Mouse (Mus musculus): ENCODE measurements at regions not wholly inside any gene's neighbourhood (a gene's known extent, or its start where the extent isn't known, plus 50 kb on each side); places are given as distances from the start of the nearest gene placed in this dataset.

- Histone ChIP-seq H3K4me1 (no peaks in the 10 kb centered on the region), H3K36me3 (no peaks in the 10 kb centered on the region), H3K9me3 (replicated peaks) (no peaks in the 10 kb centered on the region), H3K27me3 (ENCODE audit: low read depth, poor library complexity, severe bottlenecking) (no peaks in the 10 kb centered on the region), H3K27ac (replicated peaks) (no peak overlapping the region), H3K4me3 (no peak overlapping the region)
- WGBS, result 95% methylated on average over 7 of the region's 7 CpGs
- no peak for DNase-seq (ENCODE audit: low spot score)
Observed at GRCm38 (mm10) chr6:81765831-81766230, 157.6 kb upstream of the Gcfc2 start.

GRCm38 (mm10) chr6:81766800-81767199 lies 156.7 kb upstream of the Gcfc2 start:
- H3K27me3 ChIP-seq (ENCODE audit: low read depth, poor library complexity, severe bottlenecking), result no peaks in the 10 kb centered on the region
- H3K36me3 ChIP-seq, result no peaks in the 10 kb centered on the region
- H3K4me3 ChIP-seq, result no peak overlapping the region
- 91% methylated on average over 4 of the region's 4 CpGs for WGBS
- no peaks in the 10 kb centered on the region for H3K4me1 ChIP-seq
- no peaks in the 10 kb centered on the region for H3K9me3 ChIP-seq (replicated peaks)
- no peak overlapping the region for H3K27ac ChIP-seq (replicated peaks)
- no peak for DNase-seq (ENCODE audit: low spot score)

GRCm38 (mm10) chr6:81768669-81769537 lies 154.6 kb upstream of the Gcfc2 start:
- H3K27ac ChIP-seq (replicated peaks), result no peak overlapping the region
- no peak overlapping the region for H3K4me3 ChIP-seq
- H3K27me3 ChIP-seq (ENCODE audit: low read depth, poor library complexity, severe bottlenecking), result no peaks in the 10 kb centered on the region
- H3K9me3 ChIP-seq (replicated peaks), result no peaks in the 10 kb centered on the region
- no peak for DNase-seq (ENCODE audit: low spot score)
- H3K4me1 ChIP-seq, result no peaks in the 10 kb centered on the region
- H3K36me3 ChIP-seq, result no peaks in the 10 kb centered on the region
- 65% methylated on average over 5 of the region's 5 CpGs for WGBS

GRCm38 (mm10) chr6:81770301-81770700 lies 153.2 kb upstream of the Gcfc2 start:
- Histone ChIP-seq H3K4me1 (no peaks in the 10 kb centered on the region), H3K27me3 (ENCODE audit: low read depth, poor library complexity, severe bottlenecking) (no peaks in the 10 kb centered on the region), H3K36me3 (no peaks in the 10 kb centered on the region), H3K27ac (replicated peaks) (no peak overlapping the region), H3K4me3 (no peak overlapping the region), H3K9me3 (replicated peaks) (no peaks in the 10 kb centered on the region)
- no peak for DNase-seq (ENCODE audit: low spot score)
- 89% methylated on average over 3 of the region's 3 CpGs for WGBS

GRCm38 (mm10) chr6:81771862-81772261 lies 151.6 kb upstream of the Gcfc2 start:
- Histone ChIP-seq H3K27me3 (ENCODE audit: low read depth, poor library complexity, severe bottlenecking) (no peaks in the 10 kb centered on the region), H3K36me3 (no peaks in the 10 kb centered on the region), H3K27ac (replicated peaks) (no peak overlapping the region), H3K4me1 (no peaks in the 10 kb centered on the region), H3K4me3 (no peak overlapping the region), H3K9me3 (replicated peaks) (no peaks in the 10 kb centered on the region)
- DNase-seq (ENCODE audit: low spot score), result no peak

GRCm38 (mm10) chr6:81782131-81782530 lies 141.3 kb upstream of the Gcfc2 start:
- WGBS, result 88% methylated on average over 5 of the region's 5 CpGs

GRCm38 (mm10) chr6:81782815-81783435 lies 140.5 kb upstream of the Gcfc2 start:
- Histone ChIP-seq H3K27ac (replicated peaks) (no peak overlapping the region), H3K9me3 (replicated peaks) (no peaks in the 10 kb centered on the region), H3K36me3 (no peaks in the 10 kb centered on the region), H3K27me3 (ENCODE audit: low read depth, poor library complexity, severe bottlenecking) (no peaks in the 10 kb centered on the region), H3K4me3 (no peak overlapping the region), H3K4me1 (no peaks in the 10 kb centered on the region)
- no peak for DNase-seq (ENCODE audit: low spot score)
- 69% methylated on average over 8 of the region's 8 CpGs for WGBS

More at GRCm38 (mm10) chr6:81782131-81782530, 141.3 kb upstream of the Gcfc2 start:
- no peaks in the 10 kb centered on the region for H3K4me1 ChIP-seq
- no peaks in the 10 kb centered on the region for H3K36me3 ChIP-seq
- H3K27me3 ChIP-seq (ENCODE audit: low read depth, poor library complexity, severe bottlenecking), result no peaks in the 10 kb centered on the region
- no peak overlapping the region for H3K4me3 ChIP-seq
- no peak for DNase-seq (ENCODE audit: low spot score)
- no peaks in the 10 kb centered on the region for H3K9me3 ChIP-seq (replicated peaks)
- H3K27ac ChIP-seq (replicated peaks), result no peak overlapping the region

GRCm38 (mm10) chr6:81795281-81795680 lies 128.2 kb upstream of the Gcfc2 start:
- no peak for DNase-seq (ENCODE audit: low spot score)
- no peaks in the 10 kb centered on the region for H3K9me3 ChIP-seq (replicated peaks)
- WGBS, result 83% methylated on average over 6 of the region's 6 CpGs
- H3K36me3 ChIP-seq, result no peaks in the 10 kb centered on the region
- H3K27me3 ChIP-seq (ENCODE audit: low read depth, poor library complexity, severe bottlenecking), result no peaks in the 10 kb centered on the region
- no peaks in the 10 kb centered on the region for H3K4me1 ChIP-seq
- H3K4me3 ChIP-seq, result no peak overlapping the region
- H3K27ac ChIP-seq (replicated peaks), result no peak overlapping the region

- 0 out of 2 replicates have a peak, but pooled peaks cover 3% of the 10 kb centered on the region for H3K9me3 ChIP-seq (replicated peaks)
- no peak overlapping the region for H3K27ac ChIP-seq (replicated peaks)
- H3K36me3 ChIP-seq, result no peaks in the 10 kb centered on the region
- H3K4me1 ChIP-seq, result no peaks in the 10 kb centered on the region
- 95% methylated on average over 3 of the region's 3 CpGs for WGBS
- H3K4me3 ChIP-seq, result no peak overlapping the region
- no peaks in the 10 kb centered on the region for H3K27me3 ChIP-seq (ENCODE audit: low read depth, poor library complexity, severe bottlenecking)
- DNase-seq (ENCODE audit: low spot score), result no peak
Observed at GRCm38 (mm10) chr6:81800822-81801221, 122.6 kb upstream of the Gcfc2 start.

GRCm38 (mm10) chr6:81801804-81802203 lies 121.7 kb upstream of the Gcfc2 start:
- Histone ChIP-seq H3K27ac (replicated peaks) (no peak overlapping the region), H3K27me3 (ENCODE audit: low read depth, poor library complexity, severe bottlenecking) (no peaks in the 10 kb centered on the region), H3K9me3 (replicated peaks) (0 out of 2 replicates have a peak, but pooled peaks cover 3% of the 10 kb centered on the region), H3K36me3 (no peaks in the 10 kb centered on the region), H3K4me3 (no peak overlapping the region), H3K4me1 (no peaks in the 10 kb centered on the region)
- 86% methylated on average over 3 of the region's 3 CpGs for WGBS
- no peak for DNase-seq (ENCODE audit: low spot score)

GRCm38 (mm10) chr6:81805942-81806341 lies 117.5 kb upstream of the Gcfc2 start:
- H3K27me3 ChIP-seq (ENCODE audit: low read depth, poor library complexity, severe bottlenecking), result no peaks in the 10 kb centered on the region
- 0 out of 2 replicates have a peak, but pooled peaks cover 3% of the 10 kb centered on the region for H3K9me3 ChIP-seq (replicated peaks)
- H3K4me3 ChIP-seq, result no peak overlapping the region
- WGBS, result 91% methylated on average over 11 of the region's 11 CpGs
- no peak overlapping the region for H3K27ac ChIP-seq (replicated peaks)
- DNase-seq (ENCODE audit: low spot score), result no peak
- H3K4me1 ChIP-seq, result no peaks in the 10 kb centered on the region
- H3K36me3 ChIP-seq, result no peaks in the 10 kb centered on the region

- no peak overlapping the region for H3K27ac ChIP-seq (replicated peaks)
- no peak overlapping the region for H3K4me3 ChIP-seq
- 93% methylated on average over 13 of the region's 13 CpGs for WGBS
- DNase-seq (ENCODE audit: low spot score), result no peak
- H3K36me3 ChIP-seq, result no peaks in the 10 kb centered on the region
- H3K9me3 ChIP-seq (replicated peaks), result no peaks in the 10 kb centered on the region
- H3K4me1 ChIP-seq, result no peaks in the 10 kb centered on the region
- H3K27me3 ChIP-seq (ENCODE audit: low read depth, poor library complexity, severe bottlenecking), result no peaks in the 10 kb centered on the region
Observed at GRCm38 (mm10) chr6:81808712-81809111, 114.8 kb upstream of the Gcfc2 start.

- Histone ChIP-seq H3K4me3 (no peak overlapping the region), H3K27ac (replicated peaks) (no peak overlapping the region), H3K4me1 (no peaks in the 10 kb centered on the region), H3K27me3 (ENCODE audit: low read depth, poor library complexity, severe bottlenecking) (no peaks in the 10 kb centered on the region), H3K9me3 (replicated peaks) (no peaks in the 10 kb centered on the region), H3K36me3 (no peaks in the 10 kb centered on the region)
- no peak for DNase-seq (ENCODE audit: low spot score)
- WGBS, result 91% methylated on average over 8 of the region's 8 CpGs
Observed at GRCm38 (mm10) chr6:81815248-81815961, 108.1 kb upstream of the Gcfc2 start.

All from midbrain, embryonic 10.5 days (tissue).